In genomic region chr13:99128284-99128691, GRCm38 (mm10) we compare ENCODE assay signal across 15 mouse cellular contexts. TPM values are rescaled to one million over a fixed set of nuclear protein-coding genes. Genes with fewer than 3 reads are reported as not detected.
A peak's percentile ranks its signal among the peaks of the same experiment; 100 is the strongest.
DNase-seq lines count a peak whose midpoint lies in the region; ATAC-seq and TF ChIP-seq lines count a peak whose summit lies in the region.
"Had no signal": no experiment of that assay in that cellular context is flagged by ENCODE, and none has a peak within 500 bp of the region (broad histone marks: within the 10 kb centered on the region; RNA-seq: fewer than 3 reads in every experiment).

No protein-coding gene starts in this region.

- intact Hi-C loops in gastrocnemius, adult 2 months (cut with DNase I): no loop called here
- intact Hi-C loops in heart, postnatal 36 days (cut with DNase I): loop anchor here (5.0 kb wide), 4 partner anchors 39 to 189 kb away; no protein-coding TSS in a partner anchor

- no peak overlapping the region for H3K4me3 ChIP-seq in brown adipose tissue, adult 24 weeks (ENCODE audit: insufficient read depth, low read depth, low read length)
- H3K4me3 ChIP-seq in gastrocnemius, adult 2 months: no peak overlapping the region
- no peak overlapping the region for H3K4me3 ChIP-seq in intestine, embryonic 15.5 days (replicated peaks)
- H3K4me3 ChIP-seq: embryonic facial prominence, embryonic 12.5 days; forebrain, embryonic 13.5 days; heart, embryonic 13.5 days; neural tube, embryonic 15.5 days had no signal

- peak overlapping the region; percentile 43; the same call in 1 of the 2 replicates for H3K27ac ChIP-seq in brown adipose tissue, adult 24 weeks (replicated peaks; ENCODE audit: low read depth, low read length)
- H3K27ac ChIP-seq in gastrocnemius, adult 2 months: peak overlapping the region; percentile 88
- no peak overlapping the region for H3K27ac ChIP-seq in intestine, embryonic 15.5 days
- H3K27ac ChIP-seq: embryonic facial prominence, embryonic 12.5 days; forebrain, embryonic 13.5 days; heart, embryonic 13.5 days had no signal

- no peak for ATAC-seq in intestine, embryonic 15.5 days
- ATAC-seq: forebrain, embryonic 13.5 days; liver, postnatal 0 days had no signal

- H3K4me2 ChIP-seq in intestine, embryonic 15.5 days (replicated peaks): no peak overlapping the region
- H3K4me2 ChIP-seq: embryonic facial prominence, embryonic 12.5 days; forebrain, embryonic 13.5 days; heart, embryonic 13.5 days; neural tube, embryonic 15.5 days had no signal

- H3K4me1 ChIP-seq in brown adipose tissue, adult 24 weeks (ENCODE audit: control insufficient read depth, insufficient read depth, insufficient read length, low read length): peaks cover 5% of the 10 kb centered on the region
- peaks cover 6% of the 10 kb centered on the region; the same call in 1 of the 2 replicates for H3K4me1 ChIP-seq in intestine, embryonic 15.5 days (replicated peaks)
- H3K4me1 ChIP-seq: forebrain, embryonic 13.5 days had no signal

- H3K36me3 ChIP-seq in intestine, embryonic 15.5 days: no peaks in the 10 kb centered on the region
- H3K36me3 ChIP-seq: embryonic facial prominence, embryonic 12.5 days; heart, embryonic 13.5 days; neural tube, embryonic 15.5 days had no signal

- H3K9ac ChIP-seq in intestine, embryonic 15.5 days: no peak overlapping the region
- H3K9ac ChIP-seq: embryonic facial prominence, embryonic 12.5 days; forebrain, embryonic 13.5 days; heart, embryonic 13.5 days; liver, postnatal 0 days; neural tube, embryonic 15.5 days had no signal

- H3K9me3 ChIP-seq in intestine, embryonic 15.5 days: no peaks in the 10 kb centered on the region
- H3K9me3 ChIP-seq: embryonic facial prominence, embryonic 12.5 days; forebrain, embryonic 13.5 days; heart, embryonic 13.5 days; neural tube, embryonic 15.5 days had no signal

- TF ChIP-seq CTCF in gastrocnemius, adult 2 months (IDR thresholded peaks at IDR 0.05): no peak

- WGBS in intestine, embryonic 15.5 days: 40% methylated on average over 5 of the region's 5 CpGs

- peak; percentile 18 for DNase-seq in kidney, postnatal 10 days
- no peak for DNase-seq in kidney, adult 18-20 months
- DNase-seq in gastrocnemius, adult 2 months: peak; percentile 68
- DNase-seq in heart, postnatal 36 days: peak; percentile 47 to 49
- no peak for DNase-seq in adrenal gland, postnatal 14 days
- DNase-seq in kidney, adult 8-10 months: no peak
- DNase-seq: layer of hippocampus, postnatal 36 days; liver, postnatal 0 days had no signal

- H3K27me3 ChIP-seq in intestine, embryonic 15.5 days (replicated peaks): no peaks in the 10 kb centered on the region
- H3K27me3 ChIP-seq: embryonic facial prominence, embryonic 12.5 days; forebrain, embryonic 13.5 days; heart, embryonic 13.5 days; neural tube, embryonic 15.5 days had no signal

RNA-seq across cellular contexts. Expression of gene Zfp366, which starts 56.3 kb away (rescaled TPM):
- polyA plus RNA-seq in brown adipose tissue, adult 24 weeks (2012; ENCODE audit: insufficient read depth, insufficient read length, missing spikeins): 2.8 and 6.6 TPM in 2 replicates
- total RNA-seq in gastrocnemius, adult 2 months (2021): 1 to 10 TPM; 3.1 to 7.8 TPM
- total RNA-seq in heart, postnatal 36 days (2021): 10 to 100 TPM in 1 of 2 experiments, 1 to 10 TPM in 1; 7.5 to 12.1 TPM
- polyA plus RNA-seq in intestine, embryonic 15.5 days (2015; fragmentation: Nextera tagmentation; extraction: Ambion mirVana): 0.48 and 0.49 TPM in 2 replicates
- total RNA-seq in adrenal gland, postnatal 14 days (2021): 10.3 and 12.3 TPM in 2 replicates
- total RNA-seq: MEL had no signal

Comparison
In these comparisons a context has a peak if more than half of its experiments do, and no peak if none do; other contexts are left out.
1. DNase-seq: peak in kidney, postnatal 10 days (single experiment), gastrocnemius, adult 2 months (single experiment) and heart, postnatal 36 days (2 of 2); none in kidney, adult 18-20 months (single experiment), adrenal gland, postnatal 14 days (single experiment) and kidney, adult 8-10 months (0 of 2).